Mouse (Mus musculus): ENCODE results near the gene Gm17651.

The Gm17651 gene

GRCm38 (mm10) chr3:97630746-97631145 lies 43.7 kb downstream of the Gm17651 start:
- no peak for DNase-seq (ENCODE audit: low read depth, low spot score)

GRCm38 (mm10) chr3:97629941-97630340 lies 44.6 kb downstream of the Gm17651 start:
- no peak for DNase-seq (ENCODE audit: low read depth, low spot score)

- DNase-seq (ENCODE audit: low read depth, low spot score), result no peak
Measured at GRCm38 (mm10) chr3:97628391-97629001, 46.0 kb downstream of the Gm17651 start, which contains the start of gene Fmo5. TSS of gene Fmo5 (plus strand) at chr3:97628804.

GRCm38 (mm10) chr3:97627893-97628292 lies 46.6 kb downstream of the Gm17651 start:
- no peak for DNase-seq (ENCODE audit: low read depth, low spot score)

GRCm38 (mm10) chr3:97624611-97625010 lies 49.9 kb downstream of the Gm17651 start:
- no peak for DNase-seq (ENCODE audit: low read depth, low spot score)

All from mesoderm, embryonic 11.5 days (tissue).